Mouse (Mus musculus): ENCODE results near the gene Ldhb. TPM values are rescaled to one million over a fixed set of nuclear protein-coding genes. Genes with fewer than 3 reads are reported as not detected.

Gene Ldhb
- polyA plus RNA-seq, 1 experiment from 2014 or later: 486 TPM

- DNase-seq (no peak), ATAC-seq (ENCODE audit: low FRiP score, low TSS enrichment) (no peak)
- Histone ChIP-seq H3K9ac (replicated peaks; ENCODE audit: low read length) (no peak overlapping the region), H3K36me3 (ENCODE audit: control insufficient read depth, insufficient read depth, low read length) (no peaks in the 10 kb centered on the region), H3K9me3 (ENCODE audit: control insufficient read depth, low read length) (no peaks in the 10 kb centered on the region), H3K4me1 (ENCODE audit: control insufficient read depth, insufficient read depth, low read length) (no peaks in the 10 kb centered on the region), H3K4me2 (ENCODE audit: low read length) (no peak overlapping the region), H3K27ac (replicated peaks; ENCODE audit: low read depth, low read length) (no peak overlapping the region), H3K4me3 (replicated peaks; ENCODE audit: low read depth, low read length) (no peak overlapping the region), H3K27me3 (ENCODE audit: control insufficient read depth, insufficient read depth, low read length) (no peaks in the 10 kb centered on the region)
- 83% methylated on average over 12 of the region's 12 CpGs for WGBS
Measured at GRCm38 (mm10) chr6:142451381-142451780, 56.4 kb downstream of the Ldhb start.

Other genes starting within 250 kb of the Ldhb start
- gene Iapp, start 209.5 kb downstream of the Ldhb start, polyA plus RNA-seq (2014; fragmentation: Nextera tagmentation; extraction: Ambion mirVana): not detected in 2 replicates
- gene Slco1a5, start 185.0 kb downstream of the Ldhb start, polyA plus RNA-seq (2014; fragmentation: Nextera tagmentation; extraction: Ambion mirVana): 0.32 and 0.57 TPM in 2 replicates
- gene Pyroxd1, start 162.3 kb downstream of the Ldhb start, polyA plus RNA-seq (2014; fragmentation: Nextera tagmentation; extraction: Ambion mirVana): 22.3 and 25.0 TPM in 2 replicates
- 28.6 and 35.7 TPM in 2 replicates for gene Recql, start 120.9 kb downstream of the Ldhb start, polyA plus RNA-seq (2014; fragmentation: Nextera tagmentation; extraction: Ambion mirVana)
- 92.3 and 108 TPM in 2 replicates for gene Golt1b, start 120.7 kb downstream of the Ldhb start, polyA plus RNA-seq (2014; fragmentation: Nextera tagmentation; extraction: Ambion mirVana)
- gene Spx, start 94.5 kb downstream of the Ldhb start, polyA plus RNA-seq (2014; fragmentation: Nextera tagmentation; extraction: Ambion mirVana): 9.8 and 10.0 TPM in 2 replicates
- gene Gys2, start 34.8 kb downstream of the Ldhb start, polyA plus RNA-seq (2014; fragmentation: Nextera tagmentation; extraction: Ambion mirVana): not detected in 2 replicates
- gene Kcnj8, start 63.7 kb upstream of the Ldhb start, polyA plus RNA-seq (2014; fragmentation: Nextera tagmentation; extraction: Ambion mirVana): 10.7 and 13.6 TPM in 2 replicates
- 3.8 and 4.4 TPM in 2 replicates for gene Abcc9, start 194.4 kb upstream of the Ldhb start, polyA plus RNA-seq (2014; fragmentation: Nextera tagmentation; extraction: Ambion mirVana)
- gene Cmas, start 248.7 kb upstream of the Ldhb start, polyA plus RNA-seq (2014; fragmentation: Nextera tagmentation; extraction: Ambion mirVana): 228 and 230 TPM in 2 replicates

All from midbrain, embryonic 14.5 days (tissue).